Mouse (Mus musculus): ENCODE data around the gene Nlrp1b. TPM values are rescaled to one million over a fixed set of nuclear protein-coding genes. Genes with fewer than 3 reads are reported as not detected.

The Nlrp1b gene
- polyA plus RNA-seq, 1 experiment from 2014 or later = not detected

Other genes starting within 250 kb of the Nlrp1b start
- gene C1qbp, start 247.7 kb downstream of the Nlrp1b start, polyA plus RNA-seq (2014; fragmentation: Nextera tagmentation; extraction: Ambion mirVana) = 280 and 295 TPM in 2 replicates
- gene Dhx33, start 226.3 kb downstream of the Nlrp1b start, polyA plus RNA-seq (2014; fragmentation: Nextera tagmentation; extraction: Ambion mirVana) = 29.1 and 31.6 TPM in 2 replicates
- gene Mis12, start 211.1 kb downstream of the Nlrp1b start, polyA plus RNA-seq (2014; fragmentation: Nextera tagmentation; extraction: Ambion mirVana) = 48.2 and 59.6 TPM in 2 replicates
- 35.9 and 38.4 TPM in 2 replicates for gene Derl2, start 210.9 kb downstream of the Nlrp1b start, polyA plus RNA-seq (2014; fragmentation: Nextera tagmentation; extraction: Ambion mirVana)
- 83.9 and 103 TPM in 2 replicates for gene 6330403K07Rik, start 197.2 kb downstream of the Nlrp1b start, polyA plus RNA-seq (2014; fragmentation: Nextera tagmentation; extraction: Ambion mirVana)
- gene Nlrp1a, start 86.0 kb downstream of the Nlrp1b start, polyA plus RNA-seq (2014; fragmentation: Nextera tagmentation; extraction: Ambion mirVana) = 0.07 TPM in 1 of 2 replicates, not detected in the other